Mouse (Mus musculus) erythroblast, embryonic 14.5 days (primary cell): ENCODE measurements at regions not wholly inside any gene's neighbourhood (a gene's known extent, or its start where the extent isn't known, plus 50 kb on each side); places are given as distances from the start of the nearest gene placed in this dataset.
"Not testable (repeated sequence)": the region's sequence is repeated elsewhere in the genome, so short reads cannot be mapped to it uniquely, and the experiment has no call there.

Source experiments
- H3K27me3 ChIP-seq: 2 replicates; pipeline ENCODE4 v1.6.1; 2012; ENCODE audit warnings: inconsistent platforms; ENCODE audit not compliant: control insufficient read depth
- H3K36me3 ChIP-seq: 2 replicates; pipeline ENCODE4 v1.6.1; 2012; ENCODE audit warnings: mild to moderate bottlenecking, inconsistent platforms; ENCODE audit not compliant: control insufficient read depth
- H3K4me1 ChIP-seq: 2 replicates; pipeline ENCODE4 v1.6.1; 2012; ENCODE audit warnings: inconsistent platforms; ENCODE audit not compliant: control insufficient read depth
- H3K4me3 ChIP-seq: replicated peaks from 2 replicates; pipeline ENCODE3; 2012; ENCODE audit warnings: moderate library complexity, mild to moderate bottlenecking, inconsistent platforms
- H3K9me3 ChIP-seq: 2 replicates; pipeline ENCODE4 v1.6.1; 2012; ENCODE audit warnings: low read length, inconsistent platforms, mixed read lengths; ENCODE audit not compliant: control insufficient read depth
- GATA1 ChIP-seq: IDR thresholded peaks from 2 replicates; pipeline ENCODE4 v1.6.1; 2012; ENCODE audit warnings: low read length, inconsistent platforms, mixed read lengths
- TAL1 ChIP-seq: IDR thresholded peaks from 3 replicates; pipeline ENCODE4 v1.6.1; 2012; ENCODE audit warnings: low read length, inconsistent platforms, mixed read lengths

DNA sequence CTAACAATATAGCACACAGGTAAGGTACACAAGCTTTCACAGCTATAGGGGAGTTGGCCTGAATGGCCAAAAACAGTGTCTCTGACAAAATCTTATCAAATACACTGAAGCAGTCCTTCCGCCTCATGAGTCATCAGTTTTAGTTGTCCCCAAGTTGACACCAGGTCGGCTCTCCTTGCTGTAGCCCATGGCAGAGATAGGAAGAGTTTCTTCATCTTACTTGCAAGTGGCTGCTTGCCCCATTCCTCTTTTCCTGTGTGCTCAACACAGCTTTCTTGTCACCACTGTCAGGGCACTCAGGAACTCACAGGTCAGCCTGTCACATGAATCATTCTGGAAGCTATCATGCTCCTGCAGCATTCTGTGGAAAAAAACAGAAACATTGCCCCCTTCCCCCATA is 77.1 kb downstream of the Olfr721-ps1 start:
- peaks cover 13% of the 10 kb centered on the region for H3K9me3 ChIP-seq
- H3K36me3 ChIP-seq, H3K4me3 ChIP-seq, H3K4me1 ChIP-seq, H3K27me3 ChIP-seq: not testable (repeated sequence)

DNA sequence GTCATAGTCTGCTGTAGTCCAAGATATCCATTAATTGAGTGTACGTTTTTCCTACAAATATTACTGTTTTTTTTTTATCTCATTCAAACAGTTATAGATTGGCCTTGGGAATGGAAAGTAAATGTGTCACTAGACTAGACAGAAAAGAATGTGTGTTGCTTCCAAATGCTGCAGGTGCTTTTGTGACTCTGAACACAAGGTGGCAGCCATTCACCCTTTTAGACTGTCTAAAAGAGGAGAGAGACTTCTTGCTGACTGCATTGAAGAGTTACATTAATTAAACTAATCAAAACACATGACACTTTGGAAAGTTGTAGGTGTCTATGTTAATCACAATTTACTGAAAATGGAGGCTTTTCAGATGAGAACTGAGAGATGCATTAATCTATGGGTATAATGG is 80.7 kb downstream of the Olfr721-ps1 start:
- TF ChIP-seq TAL1 (no peak), GATA1 (no peak)
- peaks cover 7% of the 10 kb centered on the region for H3K9me3 ChIP-seq
- no peaks in the 10 kb centered on the region for H3K27me3 ChIP-seq
- no peaks in the 10 kb centered on the region for H3K4me1 ChIP-seq
- H3K4me3 ChIP-seq: no peak overlapping the region
- no peaks in the 10 kb centered on the region for H3K36me3 ChIP-seq

DNA sequence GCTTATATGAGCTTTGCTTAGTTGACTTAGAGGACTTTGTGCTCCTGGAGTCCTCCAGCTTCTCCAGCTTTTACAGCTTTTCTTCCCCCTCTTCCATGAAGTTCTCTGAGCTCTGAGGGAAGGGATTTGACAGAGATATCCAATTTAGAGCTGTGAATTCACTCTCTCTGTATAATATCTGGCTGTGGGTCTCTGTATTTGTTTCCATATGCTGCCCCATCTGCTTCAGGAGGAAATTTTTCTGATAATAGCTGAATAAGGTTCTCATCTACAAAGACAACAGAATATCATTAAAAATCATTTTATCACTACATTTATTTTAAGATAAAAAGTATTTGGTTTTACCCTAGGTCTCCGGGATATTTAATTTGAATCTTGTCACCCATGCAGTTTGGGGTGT is 85.3 kb downstream of the Olfr721-ps1 start:
- Histone ChIP-seq H3K4me1 (no peaks in the 10 kb centered on the region), H3K4me3 (no peak overlapping the region), H3K36me3 (no peaks in the 10 kb centered on the region), H3K27me3 (no peaks in the 10 kb centered on the region), H3K9me3 (no peaks in the 10 kb centered on the region)
- TF ChIP-seq GATA1 (no peak), TAL1 (no peak)

DNA sequence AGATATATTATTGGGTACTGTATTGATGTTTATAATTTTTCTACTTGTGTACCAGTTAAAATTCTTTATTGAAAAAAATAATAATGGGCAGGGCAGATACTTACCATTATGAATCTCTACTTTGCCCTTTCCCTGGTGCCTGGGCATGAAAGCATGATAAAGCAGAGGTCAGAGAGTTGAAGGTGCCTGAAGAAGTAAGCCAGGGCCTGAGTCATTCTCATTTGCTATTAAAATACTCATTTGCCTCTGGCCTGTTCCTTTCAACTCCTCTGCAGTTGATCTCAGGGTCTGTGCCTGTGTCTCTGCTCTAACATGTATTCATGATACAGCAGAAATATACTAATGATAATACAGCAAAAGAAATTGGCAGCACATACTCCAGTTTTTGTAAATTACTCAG is 89.4 kb downstream of the Olfr721-ps1 start:
- H3K27me3 ChIP-seq: no peaks in the 10 kb centered on the region
- no peaks in the 10 kb centered on the region for H3K9me3 ChIP-seq
- H3K4me1 ChIP-seq: no peaks in the 10 kb centered on the region
- H3K4me3 ChIP-seq: no peak overlapping the region
- TF ChIP-seq GATA1 (no peak), TAL1 (no peak)
- H3K36me3 ChIP-seq: no peaks in the 10 kb centered on the region

DNA sequence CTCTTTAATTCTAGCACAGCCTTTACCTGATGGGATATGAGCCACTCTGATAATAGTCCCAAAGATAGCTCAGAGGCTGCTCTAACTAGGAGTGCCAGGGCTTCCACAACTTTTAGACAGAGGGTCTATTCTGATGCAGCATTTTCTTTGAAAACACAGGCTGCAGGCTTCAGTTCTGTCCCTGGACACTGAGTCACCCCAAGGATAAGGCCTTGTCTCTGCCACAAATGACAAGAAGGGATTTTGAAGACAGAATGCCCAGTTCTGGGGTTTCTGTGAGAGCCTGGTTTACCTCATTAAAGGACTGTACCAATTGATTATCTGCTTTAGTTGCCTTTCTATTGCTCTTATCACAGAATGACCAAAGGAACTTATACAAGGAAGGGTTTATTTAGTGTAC is 90.9 kb downstream of the Olfr721-ps1 start:
- H3K9me3 ChIP-seq: no peaks in the 10 kb centered on the region
- H3K4me3 ChIP-seq: no peak overlapping the region
- no peaks in the 10 kb centered on the region for H3K4me1 ChIP-seq
- no peak for TF ChIP-seq GATA1
- TF ChIP-seq TAL1: no peak
- no peaks in the 10 kb centered on the region for H3K36me3 ChIP-seq
- no peaks in the 10 kb centered on the region for H3K27me3 ChIP-seq

DNA sequence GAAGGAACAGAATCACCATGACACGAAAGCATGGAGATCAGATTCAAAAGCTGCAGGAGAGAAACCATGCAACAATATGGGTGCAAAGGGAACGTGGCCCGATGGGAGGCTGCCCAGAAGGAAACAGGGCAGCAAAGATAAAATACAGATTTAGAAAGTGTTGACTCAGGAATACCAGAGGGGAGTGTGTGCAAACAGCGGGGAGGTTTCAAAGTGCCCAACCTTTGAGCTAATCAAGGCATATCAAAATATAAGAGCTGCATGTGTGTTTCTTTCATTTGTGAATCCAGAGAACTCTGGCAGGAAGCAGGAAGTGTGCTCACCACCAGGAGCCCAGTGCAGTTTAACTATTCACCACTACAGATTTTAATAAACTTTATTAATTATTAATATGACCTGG is 110.8 kb downstream of the Olfr721-ps1 start:
- no peaks in the 10 kb centered on the region for H3K4me1 ChIP-seq
- TF ChIP-seq TAL1 (no peak), GATA1 (no peak)
- no peak overlapping the region for H3K4me3 ChIP-seq

DNA sequence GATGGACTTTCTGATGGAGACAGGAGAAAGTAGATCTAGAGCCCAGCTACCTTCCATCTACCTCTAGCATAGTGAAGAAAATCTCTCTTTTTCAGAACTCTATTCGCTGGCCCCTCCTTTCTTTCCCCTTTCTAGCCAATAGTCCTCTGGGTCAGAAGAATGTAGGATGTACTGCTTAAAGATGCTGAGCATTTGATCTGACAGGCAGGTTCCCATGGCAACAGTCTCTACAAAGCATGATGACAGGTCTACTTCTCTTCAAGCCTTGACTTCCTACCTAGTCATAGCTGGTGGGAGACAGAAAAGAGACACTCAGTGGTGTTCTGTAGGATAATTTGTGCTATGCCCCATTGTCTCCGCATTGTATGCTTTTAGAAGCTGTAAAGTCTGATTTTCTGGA is 112.0 kb downstream of the Olfr721-ps1 start:
- no peaks in the 10 kb centered on the region for H3K27me3 ChIP-seq
- H3K4me3 ChIP-seq: no peak overlapping the region
- no peaks in the 10 kb centered on the region for H3K36me3 ChIP-seq
- no peak for TF ChIP-seq TAL1
- no peak for TF ChIP-seq GATA1
- no peaks in the 10 kb centered on the region for H3K4me1 ChIP-seq
- no peaks in the 10 kb centered on the region for H3K9me3 ChIP-seq

More for the DNA sequence above, 110.8 kb downstream of the Olfr721-ps1 start:
- H3K36me3 ChIP-seq: no peaks in the 10 kb centered on the region
- H3K9me3 ChIP-seq: no peaks in the 10 kb centered on the region
- no peaks in the 10 kb centered on the region for H3K27me3 ChIP-seq

DNA sequence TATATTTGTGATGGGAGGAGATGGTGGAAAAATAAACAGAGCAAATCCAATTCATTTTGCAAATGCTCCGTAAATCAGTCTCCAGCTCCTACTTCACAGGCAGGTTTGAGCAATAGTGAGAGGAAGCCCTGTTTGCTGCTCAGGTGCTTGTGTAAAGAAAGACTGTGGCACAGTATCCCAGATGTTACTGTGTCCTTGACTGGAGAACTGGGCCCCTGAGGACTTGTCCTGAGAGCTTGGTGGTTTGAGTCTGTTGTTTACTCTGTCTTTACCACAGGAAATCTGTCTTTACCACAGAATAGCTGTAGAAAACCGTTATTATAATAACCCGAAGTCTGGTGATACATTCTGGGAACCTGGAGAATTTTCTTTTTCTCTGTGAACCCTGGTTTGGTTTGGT is 112.4 kb downstream of the Olfr721-ps1 start:
- H3K4me1 ChIP-seq: no peaks in the 10 kb centered on the region
- TF ChIP-seq TAL1: no peak
- no peak for TF ChIP-seq GATA1
- H3K27me3 ChIP-seq: no peaks in the 10 kb centered on the region
- H3K4me3 ChIP-seq: no peak overlapping the region
- H3K36me3 ChIP-seq: no peaks in the 10 kb centered on the region
- H3K9me3 ChIP-seq: no peaks in the 10 kb centered on the region

DNA sequence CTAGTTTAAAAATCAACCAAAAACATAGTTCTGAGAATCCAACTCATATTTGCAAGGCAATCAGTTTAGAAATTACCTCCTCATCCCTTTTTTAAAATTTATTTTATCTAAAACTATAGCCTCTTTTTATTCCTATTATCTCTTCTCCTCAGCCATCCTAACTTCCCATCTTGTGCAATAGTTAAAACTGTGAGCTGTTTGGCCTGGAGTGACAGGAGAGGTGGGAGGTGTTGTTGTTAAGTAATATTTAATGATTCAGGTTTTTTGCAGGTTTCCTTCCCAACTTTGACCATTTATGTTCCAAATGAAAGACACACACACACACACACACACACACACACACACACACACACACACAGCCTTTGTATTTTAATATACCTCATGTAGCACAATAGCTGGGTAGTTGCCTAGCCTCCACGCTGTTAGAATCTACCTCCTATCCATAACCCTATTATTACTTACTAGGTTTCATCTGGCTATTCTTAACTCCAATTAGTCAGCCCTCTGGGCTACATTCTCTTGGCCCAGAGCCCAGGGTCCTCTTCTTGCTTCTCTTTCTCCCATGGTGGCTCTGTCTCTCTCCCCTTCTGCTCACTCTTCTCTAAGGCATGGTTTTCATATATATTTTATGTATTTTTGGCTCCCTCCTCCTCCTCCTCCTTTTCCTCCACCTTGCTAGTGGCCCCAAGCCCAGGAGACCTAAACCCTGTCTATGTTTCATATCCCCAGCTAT is 113.5 kb downstream of the Olfr721-ps1 start:
- H3K9me3 ChIP-seq: no peaks in the 10 kb centered on the region
- H3K27me3 ChIP-seq: no peaks in the 10 kb centered on the region
- no peak for TF ChIP-seq TAL1
- TF ChIP-seq GATA1: no peak
- no peaks in the 10 kb centered on the region for H3K4me1 ChIP-seq
- no peaks in the 10 kb centered on the region for H3K36me3 ChIP-seq
- no peak overlapping the region for H3K4me3 ChIP-seq

DNA sequence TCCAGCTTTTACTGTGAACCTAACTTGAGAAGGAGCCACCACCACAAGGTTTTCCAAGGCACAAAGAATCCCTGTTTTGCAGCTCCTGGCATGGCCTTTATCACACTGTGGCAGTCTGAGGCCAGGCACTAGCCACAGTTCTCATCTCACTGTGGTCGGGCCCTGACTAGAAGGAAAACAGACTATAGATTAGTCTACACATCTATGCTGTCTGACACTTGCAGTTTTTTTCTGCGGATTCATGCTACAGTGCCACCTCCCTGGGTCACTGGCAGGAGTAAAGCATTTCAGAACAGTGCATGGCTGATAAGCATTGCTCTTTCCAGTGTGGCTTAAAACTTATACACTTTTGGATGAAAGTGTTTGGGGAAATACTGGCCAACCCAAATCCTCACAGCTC is 114.3 kb downstream of the Olfr721-ps1 start:
- Histone ChIP-seq H3K9me3 (no peaks in the 10 kb centered on the region), H3K4me1 (no peaks in the 10 kb centered on the region), H3K36me3 (no peaks in the 10 kb centered on the region), H3K27me3 (no peaks in the 10 kb centered on the region), H3K4me3 (no peak overlapping the region)
- TF ChIP-seq GATA1 (no peak), TAL1 (no peak)
